Mouse (Mus musculus): Measurements from ENCODE around the gene Apol9b.

Apol9b gene

GRCm38 (mm10) chr15:77748414-77748813 lies 19.6 kb downstream of the Apol9b start:
- DNase-seq: no peak

- DNase-seq: no peak
These were observed 20.9 kb downstream of the Apol9b start for GRCm38 (mm10) chr15:77749717-77750116.

- DNase-seq: no peak
These were observed 21.6 kb downstream of the Apol9b start for GRCm38 (mm10) chr15:77750461-77750860.

- no peak for DNase-seq
These were observed 23.6 kb downstream of the Apol9b start for GRCm38 (mm10) chr15:77752443-77752842.

GRCm38 (mm10) chr15:77755132-77755531 lies 26.3 kb downstream of the Apol9b start:
- DNase-seq: no peak

- DNase-seq: no peak
These were observed 27.2 kb downstream of the Apol9b start for GRCm38 (mm10) chr15:77756081-77756480.

GRCm38 (mm10) chr15:77756848-77757247 lies 28.0 kb downstream of the Apol9b start, which contains the start of gene Apol8:
Gene Apol8, minus strand, starts transcription at chr15:77757003.
- DNase-seq: peak; percentile 54

GRCm38 (mm10) chr15:77757586-77758226 lies 28.9 kb downstream of the Apol9b start:
- DNase-seq: no peak

- no peak for DNase-seq
These were observed 31.2 kb downstream of the Apol9b start for GRCm38 (mm10) chr15:77760037-77760436.

GRCm38 (mm10) chr15:77761083-77761482 lies 32.2 kb downstream of the Apol9b start:
- DNase-seq: no peak

GRCm38 (mm10) chr15:77761561-77762380 lies 32.9 kb downstream of the Apol9b start:
- DNase-seq: peak; percentile 40

GRCm38 (mm10) chr15:77763050-77763449 lies 34.2 kb downstream of the Apol9b start:
- DNase-seq: no peak

- DNase-seq: no peak
These were observed 34.9 kb downstream of the Apol9b start for GRCm38 (mm10) chr15:77763702-77764101.

GRCm38 (mm10) chr15:77764391-77765006 lies 35.7 kb downstream of the Apol9b start:
- no peak for DNase-seq

- no peak for DNase-seq
These were observed 36.8 kb downstream of the Apol9b start for GRCm38 (mm10) chr15:77765484-77766093.

GRCm38 (mm10) chr15:77766981-77767380 lies 38.1 kb downstream of the Apol9b start:
- no peak for DNase-seq

GRCm38 (mm10) chr15:77770341-77770740 lies 41.5 kb downstream of the Apol9b start:
- DNase-seq: no peak

GRCm38 (mm10) chr15:77770942-77771341 lies 42.1 kb downstream of the Apol9b start:
- no peak for DNase-seq

GRCm38 (mm10) chr15:77773099-77773915 lies 44.5 kb downstream of the Apol9b start:
- no peak for DNase-seq

- DNase-seq: no peak
These were observed 45.5 kb downstream of the Apol9b start for GRCm38 (mm10) chr15:77774303-77774702.

- peak; percentile 85 for DNase-seq
These were observed 46.5 kb downstream of the Apol9b start for GRCm38 (mm10) chr15:77775186-77775963.

All from right cerebral cortex, postnatal 4 days (tissue).